Mouse (Mus musculus) liver (tissue): ENCODE measurements around the gene Olfr1448.
"Not testable (repeated sequence)": the region's sequence is repeated elsewhere in the genome, so short reads cannot be mapped to it uniquely, and the experiment has no call there.

Experiments used
- DNase-seq: peaks from one replicate; pipeline ENCODE4 v3.0.0-alpha.2; 2020; ENCODE audit warnings: mixed read lengths

Gene Olfr1448

DNA sequence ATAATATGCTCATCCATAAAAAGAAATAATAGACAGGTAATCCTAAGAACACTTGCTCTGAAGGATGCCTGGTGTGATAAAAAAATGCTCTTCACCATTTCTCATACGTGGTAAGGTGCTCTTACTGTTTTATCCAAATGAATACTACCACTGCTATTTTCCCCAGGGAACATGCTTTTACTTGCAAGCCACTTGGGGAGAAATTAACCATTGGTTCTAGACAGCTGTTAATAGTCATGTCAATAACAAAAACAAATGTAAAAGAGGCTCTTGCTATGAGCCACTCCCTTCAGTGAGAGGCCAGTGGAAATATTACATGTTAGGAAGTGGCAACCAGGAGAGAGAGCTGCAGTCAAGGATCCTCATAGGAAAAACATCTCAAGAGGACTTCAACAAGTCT lies at the start of gene Olfr1448:
Olfr1448 (minus strand) TSS at position 101 of the 400 bp plus-strand sequence.
- no peak for DNase-seq

GRCm38 (mm10) chr19:12970082-12970481 lies 45.9 kb upstream of the Olfr1448 start:
- DNase-seq, result not testable (repeated sequence)

DNA sequence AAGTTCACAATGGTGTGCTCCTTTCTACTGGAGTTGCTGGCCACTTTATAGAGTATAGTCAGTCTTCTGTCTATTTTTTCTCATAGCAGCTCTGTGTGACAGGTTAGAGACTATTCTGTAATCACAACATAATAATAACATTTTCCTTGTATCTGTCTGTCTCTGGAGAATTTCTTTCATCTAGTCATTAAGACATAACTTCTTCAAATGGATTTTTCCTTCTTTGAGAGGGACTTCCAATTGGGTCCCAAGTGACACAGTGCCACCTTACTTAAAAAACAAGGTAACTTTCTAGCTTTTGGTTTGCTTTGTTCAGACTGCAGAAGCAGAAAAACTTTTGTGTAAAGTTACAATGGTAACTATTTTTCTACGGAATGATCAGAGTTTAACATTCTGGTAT lies 25.7 kb upstream of the Olfr1448 start, which contains the start of gene Olfr1450:
Olfr1450 (plus strand) TSS at position 301 of the 400 bp plus-strand sequence.
- DNase-seq, result no peak

DNA sequence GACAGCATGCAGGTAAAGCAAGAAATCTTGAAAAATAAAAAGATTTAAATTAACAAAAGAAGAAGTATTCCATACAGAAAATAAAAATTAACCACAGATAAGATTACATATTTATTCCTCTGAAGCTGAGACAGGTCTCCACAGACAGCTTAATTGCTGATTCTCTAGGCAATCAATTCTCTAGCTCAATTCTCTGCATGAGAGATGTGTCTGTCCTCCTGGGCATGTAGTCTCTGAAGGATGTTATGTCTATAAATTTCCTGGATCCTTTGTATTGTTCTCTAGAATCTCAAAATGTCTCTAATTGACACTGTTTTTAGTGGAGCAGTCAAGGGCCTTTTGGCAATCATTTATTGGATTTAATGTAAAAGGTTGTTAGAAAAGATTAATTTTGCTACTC lies 6.3 kb upstream of the Olfr1448 start, which contains the start of gene Olfr1449:
Olfr1449 (plus strand) TSS at position 301 of the 400 bp plus-strand sequence.
- no peak for DNase-seq

- DNase-seq, result no peak
Measured at GRCm38 (mm10) chr19:12903643-12904042, 20.6 kb downstream of the Olfr1448 start, which contains the start of gene Olfr1447. Gene Olfr1447 (minus strand): TSS chr19:12903743.

DNA sequence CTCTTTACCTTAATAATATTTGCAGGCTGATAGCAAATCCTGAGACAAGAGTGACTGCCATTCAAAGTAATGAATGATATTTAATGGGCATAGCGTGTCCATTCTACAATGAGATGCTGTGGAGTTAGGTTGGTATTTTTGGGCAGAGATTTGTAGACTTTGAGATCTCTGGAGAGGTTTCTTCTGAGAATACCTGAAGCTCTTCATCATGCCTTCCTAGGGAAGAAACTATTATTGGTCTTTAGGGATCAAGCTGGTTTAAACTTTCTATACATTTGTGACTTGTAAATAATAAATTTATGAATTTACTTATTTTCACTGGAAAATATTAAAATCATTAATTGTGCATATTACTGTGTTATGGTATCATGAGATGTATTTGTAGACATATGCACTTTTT lies 30.8 kb downstream of the Olfr1448 start, which contains the start of gene Olfr1446:
Olfr1446 (minus strand) TSS at position 101 of the 400 bp plus-strand sequence.
- no peak for DNase-seq

GRCm38 (mm10) chr19:12883555-12883954 lies 40.7 kb downstream of the Olfr1448 start, which contains the start of gene Olfr1445:
Gene Olfr1445 (plus strand): TSS chr19:12883855.
- DNase-seq, result no peak
